Mouse (Mus musculus) G1E (cell line): ENCODE data around the gene Ppp1r2.

Source experiments
- CTCF ChIP-seq: IDR thresholded peaks from 2 replicates; pipeline ENCODE4 v1.5.1; 2012; ENCODE audit warnings: low read depth, low read length, inconsistent platforms, mixed read lengths
- GATA1 ChIP-seq: IDR thresholded peaks from 2 replicates; pipeline ENCODE4 v1.6.1; 2012; ENCODE audit warnings: borderline replicate concordance, low read length, inconsistent platforms, mixed read lengths
- GATA2 ChIP-seq: IDR thresholded peaks from 2 replicates; pipeline ENCODE4 v1.6.1; 2012; ENCODE audit warnings: low read depth, low read length, inconsistent platforms, borderline replicate concordance
- POLR2AphosphoS5 ChIP-seq: IDR thresholded peaks from 2 replicates; pipeline ENCODE4 v1.6.1; 2012; ENCODE audit warnings: low read depth, low read length, inconsistent platforms; ENCODE audit not compliant: insufficient replicate concordance
- TAL1 ChIP-seq: conservative IDR thresholded peaks from 2 replicates; pipeline ENCODE4 v1.6.1; 2012; ENCODE audit warnings: low read depth, low read length, inconsistent platforms, mixed read lengths

- TF ChIP-seq CTCF, result no peak
- TF ChIP-seq GATA1, result no peak
- TF ChIP-seq TAL1, result no peak
- TF ChIP-seq POLR2AphosphoS5, result no peak
- no peak for TF ChIP-seq GATA2
These were observed 25.9 kb upstream of the Ppp1r2 start for GRCm38 (mm10) chr16:31300883-31301532.
